Mouse (Mus musculus) lung, postnatal 0 days (tissue): ENCODE measurements around the gene Sppl2b.

Source experiments
- CTCF ChIP-seq: IDR thresholded peaks from 2 replicates; pipeline ENCODE4 v1.5.1; 2016; ENCODE audit warnings: antibody characterized with exemption, mild to moderate bottlenecking
- EP300 ChIP-seq: IDR thresholded peaks from 2 replicates; pipeline ENCODE4 v1.6.1; 2016; ENCODE audit warnings: antibody characterized with exemption, mild to moderate bottlenecking, control low read depth

DNA sequence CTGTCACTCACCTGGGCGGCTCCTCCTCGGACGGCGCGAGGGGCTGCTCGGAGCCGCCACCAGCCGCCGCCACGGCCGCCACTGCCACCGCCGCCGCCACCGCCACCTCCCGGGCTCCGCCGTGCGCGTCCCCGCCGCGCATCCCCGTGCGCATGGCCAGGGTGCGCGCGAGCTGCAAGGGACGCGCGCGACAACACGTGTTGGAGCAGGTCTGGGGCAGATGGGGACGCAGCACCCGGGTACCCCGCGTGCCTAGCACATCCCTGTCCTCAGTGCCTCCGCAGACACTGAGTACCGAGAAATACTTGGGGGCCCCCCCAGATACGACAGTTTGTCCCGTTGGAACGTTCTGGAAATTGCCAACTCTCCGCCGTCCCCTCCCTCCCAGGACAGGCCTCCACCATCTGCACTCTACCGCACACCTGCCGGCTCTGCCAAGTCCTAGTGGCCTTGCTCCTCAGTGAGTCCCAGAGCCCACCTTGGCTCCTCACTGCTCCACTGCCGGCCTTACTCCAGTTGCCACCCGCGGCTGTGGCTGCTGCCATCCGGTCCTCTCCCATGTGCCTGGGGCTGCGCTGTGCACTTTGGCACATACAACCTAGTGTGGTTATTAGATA is 11.0 kb upstream of the Sppl2b start, which contains the start of gene Lingo3:
- TF ChIP-seq CTCF = no peak
- no peak for TF ChIP-seq EP300
